Mouse (Mus musculus): ENCODE data around the gene Hmmr.

The Hmmr gene

DNA sequence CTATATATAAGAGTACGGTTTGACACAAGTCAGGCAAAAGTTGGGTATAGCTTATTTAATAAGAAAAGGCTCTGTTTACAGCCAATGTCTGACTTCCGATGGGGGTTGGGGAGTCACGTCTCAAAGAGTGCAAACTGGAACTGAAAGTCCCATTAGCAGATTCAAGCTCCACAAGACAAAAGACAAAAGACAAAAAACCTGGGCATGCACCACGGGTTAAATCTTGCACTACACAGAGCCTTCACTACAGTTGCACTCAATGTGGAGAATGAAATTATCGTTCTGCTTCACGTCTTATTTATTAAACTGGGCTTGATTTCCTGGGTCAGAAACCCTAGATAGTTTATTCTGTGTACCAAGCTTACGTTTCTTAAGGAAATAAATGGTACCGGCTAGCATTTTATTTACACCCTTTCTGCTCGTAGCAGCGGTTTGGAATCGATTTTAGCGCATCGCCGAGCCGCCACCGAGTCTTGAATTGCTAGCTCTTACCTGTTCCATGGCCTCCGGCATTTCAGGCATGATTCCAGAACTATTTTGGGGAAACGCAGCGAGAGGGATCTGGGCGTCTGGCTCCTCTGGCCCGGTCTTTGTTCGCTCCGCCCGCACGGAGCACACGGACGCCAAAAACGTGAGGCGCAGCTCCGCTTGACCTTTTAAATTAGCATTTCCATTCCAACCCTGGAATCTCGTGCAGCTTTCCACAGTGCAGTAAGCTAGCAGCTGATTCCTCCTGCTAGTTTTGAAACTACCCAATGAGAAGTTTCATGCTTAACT lies 38.7 kb downstream of the Hmmr start:
- peak; percentile 60 for DNase-seq (ENCODE audit: low spot score)

DNA sequence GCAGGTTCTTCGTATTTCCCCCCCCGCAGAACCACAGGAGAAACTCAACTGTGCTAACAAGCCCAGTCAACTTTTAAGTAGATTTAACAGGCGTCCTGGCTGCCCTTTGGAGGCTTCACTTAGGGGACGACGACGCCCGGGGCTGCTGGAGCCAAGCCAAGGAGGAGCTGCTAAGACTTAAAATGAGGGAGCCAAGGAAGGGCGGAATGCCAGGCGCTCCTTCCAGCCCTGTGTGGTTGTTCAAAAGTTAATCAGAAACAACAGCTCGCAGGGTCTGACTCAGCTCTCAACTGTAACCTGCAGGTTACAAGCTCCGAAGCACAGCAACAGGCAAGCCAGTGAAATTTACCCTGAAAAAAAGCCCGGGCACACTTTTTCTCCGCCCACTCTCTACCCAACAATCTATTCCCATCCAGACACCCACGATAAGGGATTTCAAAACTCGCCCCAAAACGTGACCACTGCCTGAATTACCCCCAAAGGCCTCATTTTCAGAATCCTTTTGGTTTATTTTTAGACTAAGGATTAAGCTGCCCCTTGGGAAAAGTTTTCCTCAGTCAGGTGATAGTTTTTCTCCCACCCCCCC lies 39.8 kb downstream of the Hmmr start:
- DNase-seq (ENCODE audit: low spot score): peak; percentile 58

DNA sequence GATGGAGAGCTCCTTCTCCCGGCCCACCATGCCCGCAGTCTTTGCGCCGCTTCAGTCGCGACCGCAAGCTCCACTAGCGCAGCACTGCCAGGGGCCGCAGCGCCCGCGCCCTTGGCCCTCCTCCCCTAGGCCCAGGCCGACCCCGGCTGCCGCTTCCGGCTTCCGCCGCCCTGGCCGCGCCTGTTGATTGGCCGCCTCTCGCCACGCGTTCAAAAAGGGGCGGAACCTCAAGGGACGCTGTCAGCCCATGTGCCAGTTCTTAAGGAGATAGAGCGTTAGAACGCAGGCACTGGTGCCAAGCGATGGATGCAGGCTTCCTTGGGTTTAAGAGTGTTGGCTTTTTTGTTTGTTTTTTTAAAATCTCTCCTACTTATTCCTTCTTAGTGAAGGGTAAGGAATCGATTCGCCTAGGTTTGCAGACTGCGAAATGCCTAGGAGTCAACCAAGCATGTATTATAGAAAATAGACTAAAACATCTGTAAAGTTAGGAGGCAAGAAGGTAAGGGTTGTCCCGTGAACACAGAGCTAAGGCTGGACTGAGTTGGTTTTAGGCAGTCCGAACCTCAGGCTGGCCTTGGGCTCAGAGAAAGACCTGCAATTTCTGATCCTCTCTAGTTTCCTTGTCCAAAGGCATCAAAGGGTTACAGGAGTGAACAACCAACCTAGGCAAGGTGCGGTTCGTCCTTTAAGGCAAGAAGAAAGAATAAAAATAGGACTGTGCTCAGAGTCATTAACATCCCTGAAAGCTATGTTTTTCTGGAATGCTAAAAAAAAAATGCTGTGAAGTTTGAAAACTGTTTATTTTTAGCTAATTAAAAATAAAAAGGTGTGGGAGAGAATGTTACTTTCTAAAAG lies 40.5 kb downstream of the Hmmr start:
- DNase-seq (ENCODE audit: low spot score): peak; percentile 95

DNA sequence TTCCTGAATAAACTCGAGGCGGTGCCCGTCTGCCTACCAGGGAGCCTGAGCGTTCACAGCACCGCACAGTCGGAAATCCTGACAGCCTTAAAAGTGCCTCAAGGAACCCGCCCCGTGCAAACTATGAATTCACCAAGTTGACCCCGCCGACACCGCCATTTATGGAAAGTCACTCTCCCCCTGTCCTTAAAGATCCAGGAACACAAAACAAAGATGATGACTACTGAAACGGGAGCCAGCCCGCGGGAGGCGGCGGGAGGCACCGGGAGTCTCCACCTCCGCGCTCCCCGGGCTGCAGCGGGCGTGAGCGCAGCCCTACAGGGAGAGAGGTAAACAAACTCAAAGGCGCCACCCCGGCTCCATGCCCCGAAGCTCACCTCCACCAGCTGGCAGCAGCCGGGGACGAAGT lies 41.1 kb downstream of the Hmmr start:
- no peak for DNase-seq (ENCODE audit: low spot score)

DNA sequence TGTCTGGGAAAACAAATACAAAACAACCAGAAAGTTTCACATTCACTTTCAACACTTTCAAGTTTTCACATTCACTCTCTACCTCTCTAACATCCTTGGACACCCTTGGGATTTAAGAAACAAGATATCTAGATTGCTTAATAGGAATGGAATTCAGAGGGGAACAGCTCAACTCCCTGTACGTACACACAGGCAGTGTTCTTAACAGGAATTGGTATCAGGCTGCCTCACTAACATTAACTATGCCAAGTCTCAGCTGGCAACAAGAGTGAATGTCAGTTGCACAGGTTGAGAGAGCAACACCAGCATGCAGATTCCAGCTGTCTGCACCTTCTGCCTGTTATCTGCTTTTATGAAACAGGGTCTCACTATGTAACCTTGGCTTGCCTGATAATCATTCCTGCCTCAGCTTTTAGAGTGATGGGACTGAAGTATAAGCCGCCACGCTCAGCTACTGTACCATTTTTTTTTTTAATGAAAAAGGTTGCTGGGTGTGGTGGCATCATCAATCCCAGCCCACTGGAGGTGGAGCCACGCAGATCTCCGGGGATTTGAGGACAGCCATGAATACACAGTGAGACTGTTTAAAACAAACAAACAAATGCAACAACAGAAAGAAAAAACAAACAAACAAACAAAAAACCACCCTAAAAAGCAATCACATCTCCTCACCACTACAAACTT lies 42.6 kb downstream of the Hmmr start:
- DNase-seq (ENCODE audit: low spot score): no peak

DNA sequence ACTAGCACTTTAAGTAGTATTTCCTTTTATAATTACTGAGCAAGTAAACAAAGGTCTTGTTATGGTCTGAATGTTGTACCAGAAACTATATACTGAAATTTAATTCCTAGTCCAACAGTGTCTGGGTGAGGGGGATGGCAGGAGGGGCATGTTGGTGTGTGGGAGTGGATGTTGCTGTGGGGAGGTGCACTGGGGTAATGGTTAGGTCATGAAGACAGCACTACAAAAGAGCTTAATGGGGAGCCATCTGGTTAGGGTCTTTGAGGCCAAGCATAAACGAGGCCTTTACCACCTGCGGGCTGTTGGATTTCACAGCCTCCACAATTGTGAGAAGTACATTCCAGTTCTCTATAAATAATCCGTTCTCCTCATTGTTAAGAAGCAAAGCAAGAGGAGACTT lies 49.9 kb downstream of the Hmmr start:
- DNase-seq (ENCODE audit: low spot score): no peak

DNA sequence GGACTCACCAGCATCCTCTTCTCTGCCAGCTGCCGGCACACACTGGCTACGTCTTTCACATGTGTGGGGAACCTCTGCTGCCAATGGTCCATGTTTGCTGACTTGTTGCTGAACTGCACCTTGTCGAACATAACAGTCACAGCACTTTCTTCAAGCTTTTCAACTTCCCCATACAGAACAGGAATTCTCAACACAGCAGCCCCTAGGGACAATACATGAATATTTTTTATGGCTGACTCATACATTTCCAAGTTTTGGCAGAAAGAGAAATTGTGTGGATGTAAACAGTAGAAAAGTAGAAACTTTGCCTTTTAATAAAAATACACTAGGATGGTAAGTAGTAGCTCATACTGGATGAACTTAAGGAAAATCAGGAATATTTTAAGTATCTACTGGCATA lies 50.8 kb downstream of the Hmmr start:
- DNase-seq (ENCODE audit: low spot score): no peak

DNA sequence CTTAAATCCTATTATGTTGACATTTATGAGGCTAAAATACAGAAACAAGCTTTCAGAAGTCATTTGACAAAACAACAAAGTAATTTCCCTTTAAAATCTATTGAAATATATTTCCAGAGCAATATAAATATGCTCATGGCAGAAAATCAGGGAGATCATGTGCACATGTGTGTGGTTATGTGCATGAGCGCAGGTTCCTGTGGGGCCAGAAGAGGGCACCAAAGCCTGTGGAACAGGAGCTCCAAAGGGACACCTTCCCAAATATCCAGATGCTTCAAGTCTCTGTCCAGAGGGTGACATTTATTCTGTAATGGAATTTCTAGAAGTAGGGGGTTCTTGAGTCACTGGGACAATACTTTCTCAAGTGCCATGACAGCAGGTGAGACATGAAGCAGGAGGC lies 56.1 kb downstream of the Hmmr start:
- no peak for DNase-seq (ENCODE audit: low spot score)

DNA sequence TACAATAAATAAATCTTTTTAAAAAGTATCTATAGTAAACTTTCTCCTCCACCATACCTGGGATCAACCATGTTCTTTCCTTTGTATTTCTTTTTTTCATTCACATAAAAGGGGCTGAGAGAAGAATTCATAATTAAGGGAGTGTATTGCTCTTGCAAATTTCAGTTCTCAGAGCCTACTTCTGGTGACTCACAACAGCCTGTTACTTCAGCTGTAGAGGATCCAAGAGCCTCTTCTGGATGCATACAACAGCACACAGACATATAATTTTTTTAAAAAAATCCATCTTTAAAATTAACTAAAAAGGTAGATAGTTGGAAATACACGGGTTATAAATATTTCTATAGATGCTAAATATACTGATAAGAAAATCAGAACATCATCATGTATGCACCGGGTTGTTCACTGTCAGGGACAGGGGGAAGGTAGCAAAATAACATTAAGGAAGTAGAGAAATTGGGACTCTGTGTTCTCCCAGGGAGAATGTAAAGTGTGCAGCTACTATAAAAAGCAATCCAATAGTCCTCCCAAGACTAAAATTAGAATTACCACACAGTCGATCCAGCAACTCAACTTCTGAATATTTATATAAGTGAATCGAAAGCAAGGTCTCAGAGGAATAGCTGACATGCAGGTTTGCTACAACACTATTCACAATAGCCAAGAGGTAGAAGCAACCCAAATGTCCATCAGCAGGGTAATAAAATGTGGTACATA lies 58.0 kb downstream of the Hmmr start:
- no peak for DNase-seq (ENCODE audit: low spot score)
